Comparison of ENCODE assay signal across 11 mouse cellular contexts in genomic region chr16:23271746-23272520, GRCm38 (mm10). TPM values are rescaled to one million over a fixed set of nuclear protein-coding genes. Genes with fewer than 3 reads are reported as not detected.
DNase-seq lines count a peak whose midpoint lies in the region; ATAC-seq and TF ChIP-seq lines count a peak whose summit lies in the region.
"Had no signal": no experiment of that assay in that cellular context is flagged by ENCODE, and none has a peak within 500 bp of the region (broad histone marks: within the 10 kb centered on the region; RNA-seq: fewer than 3 reads in every experiment).

No protein-coding gene starts in this region.

- H3K4me2 ChIP-seq in hindbrain, embryonic 11.5 days (replicated peaks; ENCODE audit: low read depth, low read length) = no peak overlapping the region
- H3K4me2 ChIP-seq in midbrain, embryonic 12.5 days (replicated peaks) = no peak overlapping the region
- H3K4me2 ChIP-seq in midbrain, postnatal 0 days (ENCODE audit: low read depth, low read length, poor library complexity, severe bottlenecking) = no peak overlapping the region
- H3K4me2 ChIP-seq in myocyte (ENCODE audit: low read depth) = peak overlapping the region; percentile 69
- H3K4me2 ChIP-seq: heart, embryonic 15.5 days; limb, embryonic 12.5 days had no signal

- H3K27ac ChIP-seq in hindbrain, embryonic 10.5 days = peak overlapping the region; percentile 83
- no peak overlapping the region for H3K27ac ChIP-seq in hindbrain, embryonic 11.5 days (ENCODE audit: low read depth, low read length)
- H3K27ac ChIP-seq in midbrain, embryonic 12.5 days (replicated peaks) = 0 out of 2 replicates have a peak overlapping the region, but pooled peaks have one; percentile 75
- no peak overlapping the region for H3K27ac ChIP-seq in midbrain, postnatal 0 days (ENCODE audit: low read depth, low read length)
- H3K27ac ChIP-seq in cortical plate, adult 2 months (ENCODE audit: insufficient read depth, low read length) = peak overlapping the region; percentile 41
- H3K27ac ChIP-seq: heart, embryonic 15.5 days had no signal

- peaks cover under 1% of the 10 kb centered on the region; the same call in 1 of the 2 replicates for H3K36me3 ChIP-seq in hindbrain, embryonic 10.5 days
- H3K36me3 ChIP-seq in hindbrain, embryonic 11.5 days (ENCODE audit: control insufficient read depth, insufficient read depth, low read length) = no peaks in the 10 kb centered on the region
- no peaks in the 10 kb centered on the region for H3K36me3 ChIP-seq in midbrain, embryonic 12.5 days
- no peaks in the 10 kb centered on the region for H3K36me3 ChIP-seq in midbrain, postnatal 0 days (ENCODE audit: insufficient read depth, low read length)
- H3K36me3 ChIP-seq in myocyte (ENCODE audit: control insufficient read depth, insufficient read depth) = no peaks in the 10 kb centered on the region
- H3K36me3 ChIP-seq: heart, embryonic 15.5 days had no signal

- peaks cover 5% of the 10 kb centered on the region for H3K79me2 ChIP-seq in myocyte (ENCODE audit: control insufficient read depth, insufficient read depth)

- 73% methylated on average over 14 of the region's 14 CpGs for WGBS in hindbrain, embryonic 10.5 days
- WGBS in hindbrain, embryonic 11.5 days = 78% methylated on average over 14 of the region's 14 CpGs
- 71% methylated on average over 14 of the region's 14 CpGs for WGBS in midbrain, embryonic 12.5 days
- 71% methylated on average over 14 of the region's 14 CpGs for WGBS in midbrain, postnatal 0 days

- H3K27me3 ChIP-seq in hindbrain, embryonic 10.5 days (ENCODE audit: insufficient read depth, poor library complexity, severe bottlenecking) = no peaks in the 10 kb centered on the region
- H3K27me3 ChIP-seq in hindbrain, embryonic 11.5 days (ENCODE audit: control insufficient read depth, insufficient read depth, low read length) = no peaks in the 10 kb centered on the region
- no peaks in the 10 kb centered on the region for H3K27me3 ChIP-seq in midbrain, embryonic 12.5 days
- H3K27me3 ChIP-seq in midbrain, postnatal 0 days (ENCODE audit: insufficient read depth, low read length) = no peaks in the 10 kb centered on the region
- H3K27me3 ChIP-seq in myocyte (ENCODE audit: control insufficient read depth, insufficient read depth, insufficient read length) = no peaks in the 10 kb centered on the region
- H3K27me3 ChIP-seq: limb, embryonic 12.5 days had no signal

- no peak overlapping the region for H3K9ac ChIP-seq in hindbrain, embryonic 11.5 days (ENCODE audit: low read depth, low read length)
- H3K9ac ChIP-seq in midbrain, embryonic 12.5 days (replicated peaks) = no peak overlapping the region
- no peak overlapping the region for H3K9ac ChIP-seq in midbrain, postnatal 0 days (replicated peaks; ENCODE audit: low read length, poor library complexity, severe bottlenecking)
- H3K9ac ChIP-seq: heart, embryonic 15.5 days; limb, embryonic 12.5 days had no signal

- H3ac ChIP-seq in myocyte (ENCODE audit: control insufficient read depth, insufficient read length) = no peak overlapping the region

- peaks cover 67% of the 10 kb centered on the region for H3K4me1 ChIP-seq in hindbrain, embryonic 10.5 days (replicated peaks)
- peaks cover 10% of the 10 kb centered on the region for H3K4me1 ChIP-seq in hindbrain, embryonic 11.5 days (replicated peaks; ENCODE audit: control insufficient read depth, insufficient read depth, low read length)
- peaks cover 47% of the 10 kb centered on the region for H3K4me1 ChIP-seq in midbrain, embryonic 12.5 days
- H3K4me1 ChIP-seq in midbrain, postnatal 0 days (ENCODE audit: insufficient read depth, low read length) = peaks cover 3% of the 10 kb centered on the region; the same call in 1 of the 2 replicates
- H3K4me1 ChIP-seq in cortical plate, adult 2 months (ENCODE audit: control insufficient read depth, insufficient read depth, low read length) = peaks cover 8% of the 10 kb centered on the region

- no peak for TF ChIP-seq POLR2A in cortical plate, adult 2 months (IDR thresholded peaks at IDR 0.05; ENCODE audit: extremely low read depth, insufficient read depth, low read length)
- TF ChIP-seq POLR2A in myocyte (IDR thresholded peaks at IDR 0.05; ENCODE audit: insufficient read length, low read depth) = no peak

- H3K9me3 ChIP-seq in hindbrain, embryonic 10.5 days = no peaks in the 10 kb centered on the region
- no peaks in the 10 kb centered on the region for H3K9me3 ChIP-seq in hindbrain, embryonic 11.5 days (ENCODE audit: control insufficient read depth, low read length)
- no peaks in the 10 kb centered on the region for H3K9me3 ChIP-seq in midbrain, embryonic 12.5 days
- no peaks in the 10 kb centered on the region for H3K9me3 ChIP-seq in midbrain, postnatal 0 days (ENCODE audit: low read length)
- H3K9me3 ChIP-seq: heart, embryonic 15.5 days; limb, embryonic 12.5 days had no signal

- no peak overlapping the region for H3K4me3 ChIP-seq in hindbrain, embryonic 10.5 days
- no peak overlapping the region for H3K4me3 ChIP-seq in hindbrain, embryonic 11.5 days (ENCODE audit: low read depth, low read length)
- no peak overlapping the region for H3K4me3 ChIP-seq in midbrain, embryonic 12.5 days
- no peak overlapping the region for H3K4me3 ChIP-seq in midbrain, postnatal 0 days (ENCODE audit: low read depth, low read length)
- no peak overlapping the region for H3K4me3 ChIP-seq in cortical plate, adult 2 months (ENCODE audit: insufficient read depth, low read length)
- H3K4me3 ChIP-seq in myocyte = no peak overlapping the region
- H3K4me3 ChIP-seq: heart, embryonic 15.5 days; limb, embryonic 12.5 days had no signal

- DNase-seq in hindbrain, embryonic 10.5 days (ENCODE audit: low spot score) = no peak
- no peak for DNase-seq in hindbrain, embryonic 11.5 days (ENCODE audit: low spot score)
- DNase-seq in midbrain, postnatal 0 days (ENCODE audit: low spot score) = no peak
- no peak for DNase-seq in right cerebral cortex, postnatal 4 days
- no peak for DNase-seq in thymus, postnatal 4 days
- DNase-seq: retina, postnatal 1 day had no signal

- ATAC-seq in hindbrain, embryonic 11.5 days (ENCODE audit: low FRiP score) = no peak
- no peak for ATAC-seq in midbrain, embryonic 12.5 days (ENCODE audit: low FRiP score, low read depth)
- ATAC-seq in midbrain, postnatal 0 days (ENCODE audit: low FRiP score) = no peak

- no peak for TF ChIP-seq CTCF in midbrain, postnatal 0 days (IDR thresholded peaks at IDR 0.05)
- TF ChIP-seq CTCF in cortical plate, adult 2 months (IDR thresholded peaks at IDR 0.05; ENCODE audit: extremely low read depth, insufficient read depth, low read length) = no peak

TF ChIP-seq in myocyte, 11 proteins besides CTCF, POLR2A, EP300 and RAD21:
- TF ChIP-seq MYOD1 (IDR thresholded peaks at IDR 0.05; ENCODE audit: control insufficient read depth in 1 of 3, insufficient read length in 2 of 3, low read depth in 2 of 3) (peak in 2 of 3 experiments; percentile 62 to 77), POLR2AphosphoS2 (IDR thresholded peaks at IDR 0.05; ENCODE audit: insufficient read length, low read depth) (no peak), REST (IDR thresholded peaks at IDR 0.05; ENCODE audit: insufficient read depth, insufficient read length) (no peak), E2F4 (IDR thresholded peaks at IDR 0.05; ENCODE audit: insufficient read depth) (no peak), TCF12 (IDR thresholded peaks at IDR 0.05; ENCODE audit: insufficient read depth, poor library complexity, severe bottlenecking) (no peak), SRF (IDR thresholded peaks at IDR 0.05; ENCODE audit: control insufficient read depth, insufficient read length, low read depth) (no peak), MYOG (IDR thresholded peaks at IDR 0.05; ENCODE audit: control insufficient read depth in 1 of 3, insufficient read depth in 1 of 3, insufficient read length in 2 of 3, low read depth in 2 of 3) (peak in 2 of 3 experiments; percentile 18 to 72), USF1 (IDR thresholded peaks at IDR 0.05; ENCODE audit: low read depth) (no peak), CEBPB (IDR thresholded peaks at IDR 0.05; ENCODE audit: insufficient read depth, poor library complexity, severe bottlenecking) (no peak), TCF3 (IDR thresholded peaks at IDR 0.05; ENCODE audit: insufficient read length, low read depth) (no peak)
TF ChIP-seq in myocyte: peak in this region for 2.

RNA-seq across cellular contexts. Expression of gene St6gal1, which starts 47.4 kb away (rescaled TPM):
- polyA plus RNA-seq in hindbrain, embryonic 10.5 days (2016; fragmentation: Nextera tagmentation; extraction: Ambion mirVana) = 22.8 and 26.6 TPM in 2 replicates
- polyA plus RNA-seq in hindbrain, embryonic 11.5 days (2014; fragmentation: Nextera tagmentation; extraction: Ambion mirVana) = 32.7 and 34.1 TPM in 2 replicates
- polyA plus RNA-seq in midbrain, embryonic 12.5 days (2016; fragmentation: Nextera tagmentation; extraction: Ambion mirVana) = 39.9 and 46.6 TPM in 2 replicates
- total RNA-seq in midbrain, postnatal 0 days (2014; rRNA removed) = 17.7 and 20.6 TPM in 2 replicates
- polyA plus RNA-seq in midbrain, postnatal 0 days (2015; fragmentation: Nextera tagmentation; extraction: Ambion mirVana) = 8.5 and 12.0 TPM in 2 replicates
- 13.3 and 13.5 TPM in 2 replicates for polyA plus RNA-seq in cortical plate, adult 2 months (2012; rRNA removed)
- 5.7 TPM for polyA plus RNA-seq in myocyte (2012; fragmentation: generic; extraction: Trizol)

Comparison
In these comparisons a context has a peak if more than half of its experiments do, and no peak if none do; other contexts are left out.
1. H3K27ac ChIP-seq: peak in hindbrain, embryonic 10.5 days (single experiment), midbrain, embryonic 12.5 days (single experiment) and cortical plate, adult 2 months (single experiment); none in hindbrain, embryonic 11.5 days (single experiment) and midbrain, postnatal 0 days (single experiment).